ENCODE assay signal across 8 mouse cellular contexts in genomic region chr1:74773136-74773535, GRCm38 (mm10). TPM values are rescaled to one million over a fixed set of nuclear protein-coding genes. Genes with fewer than 3 reads are reported as not detected.
A peak's percentile ranks its signal among the peaks of the same experiment; 100 is the strongest.
DNase-seq lines count a peak whose midpoint lies in the region; ATAC-seq lines count a peak whose summit lies in the region.

No protein-coding gene starts in this region.

- peaks cover 26% of the 10 kb centered on the region for H3K4me1 ChIP-seq in intestine, embryonic 15.5 days (replicated peaks)
- 0 out of 2 replicates have a peak, but pooled peaks cover 2% of the 10 kb centered on the region for H3K4me1 ChIP-seq in liver, embryonic 13.5 days (replicated peaks)

- ATAC-seq in granulocyte monocyte progenitor cell, adult 5-6 weeks (replicated peaks; ENCODE audit: poor library complexity, severe bottlenecking), result peak; percentile 89
- peak; percentile 95 for ATAC-seq in intestine, embryonic 15.5 days
- ATAC-seq in liver, embryonic 13.5 days (ENCODE audit: low read depth), result peak; percentile 75

- H3K27me3 ChIP-seq in intestine, embryonic 15.5 days (replicated peaks), result peaks cover 80% of the 10 kb centered on the region
- peaks cover 100% of the 10 kb centered on the region for H3K27me3 ChIP-seq in liver, embryonic 13.5 days

- no peak overlapping the region for H3K27ac ChIP-seq in intestine, embryonic 15.5 days
- H3K27ac ChIP-seq in liver, embryonic 13.5 days, result no peak overlapping the region

- no peaks in the 10 kb centered on the region for H3K9me3 ChIP-seq in intestine, embryonic 15.5 days
- no peaks in the 10 kb centered on the region for H3K9me3 ChIP-seq in liver, embryonic 13.5 days (replicated peaks)

- peak overlapping the region; percentile 93 for H3K4me2 ChIP-seq in intestine, embryonic 15.5 days (replicated peaks)
- H3K4me2 ChIP-seq in liver, embryonic 13.5 days, result 0 out of 2 replicates have a peak overlapping the region, but pooled peaks have one; percentile 50

- under 1% methylated on average over 15 of the region's 15 CpGs for WGBS in intestine, embryonic 15.5 days
- WGBS in liver, embryonic 13.5 days (ENCODE audit: insufficient replicate concordance), result under 1% methylated on average over 15 of the region's 15 CpGs

- no peak overlapping the region for H3K9ac ChIP-seq in intestine, embryonic 15.5 days
- no peak overlapping the region for H3K9ac ChIP-seq in liver, embryonic 13.5 days

- no peaks in the 10 kb centered on the region for H3K36me3 ChIP-seq in intestine, embryonic 15.5 days
- H3K36me3 ChIP-seq in liver, embryonic 13.5 days, result no peaks in the 10 kb centered on the region

- peak; percentile 56 for DNase-seq in urinary bladder, postnatal 25 days (ENCODE audit: low spot score)
- DNase-seq in urinary bladder, postnatal 10 days (ENCODE audit: low spot score), result no peak
- peak; percentile 87 for DNase-seq in embryo, embryonic 10 days (ENCODE audit: low spot score)
- peak; percentile 56 for DNase-seq in liver, embryonic 13.5 days
- DNase-seq in naive thymus-derived CD4-positive, alpha-beta T cell, adult 2 months (ENCODE audit: low read depth), result peak; percentile 28
- DNase-seq in testis, postnatal 14 days (ENCODE audit: low spot score), result peak; percentile 88

- H3K4me3 ChIP-seq in intestine, embryonic 15.5 days (replicated peaks), result peak overlapping the region; percentile 48
- H3K4me3 ChIP-seq in liver, embryonic 13.5 days (replicated peaks), result no peak overlapping the region

RNA-seq across cellular contexts. Expression of gene Wnt6, which starts 1.4 kb away (rescaled TPM):
- not detected in 2 replicates for total RNA-seq in granulocyte monocyte progenitor cell, adult 5-6 weeks (2014; fragmentation: Nextera tagmentation)
- total RNA-seq in granulocyte monocyte progenitor cell, adult 5-6 weeks (2017), result 0.21 and 1.2 TPM in 2 replicates
- 0.18 and 0.58 TPM in 2 replicates for polyA plus RNA-seq in intestine, embryonic 15.5 days (2015; fragmentation: Nextera tagmentation; extraction: Ambion mirVana)
- polyA plus RNA-seq in liver, embryonic 13.5 days (2015; fragmentation: Nextera tagmentation; extraction: Ambion mirVana), result 0.15 and 0.41 TPM in 2 replicates

RNA-seq across cellular contexts. Expression of gene Wnt10a, which starts 18.2 kb away (rescaled TPM):
- not detected in 2 replicates for total RNA-seq in granulocyte monocyte progenitor cell, adult 5-6 weeks (2014; fragmentation: Nextera tagmentation)
- not detected in 2 replicates for total RNA-seq in granulocyte monocyte progenitor cell, adult 5-6 weeks (2017)
- polyA plus RNA-seq in intestine, embryonic 15.5 days (2015; fragmentation: Nextera tagmentation; extraction: Ambion mirVana), result 0.15 and 0.16 TPM in 2 replicates
- not detected in 2 replicates for polyA plus RNA-seq in liver, embryonic 13.5 days (2015; fragmentation: Nextera tagmentation; extraction: Ambion mirVana)

RNA-seq across cellular contexts. Expression of gene Prkag3, which starts 24.1 kb away (rescaled TPM):
- not detected in 2 replicates for total RNA-seq in granulocyte monocyte progenitor cell, adult 5-6 weeks (2014; fragmentation: Nextera tagmentation)
- not detected in 2 replicates for total RNA-seq in granulocyte monocyte progenitor cell, adult 5-6 weeks (2017)
- polyA plus RNA-seq in intestine, embryonic 15.5 days (2015; fragmentation: Nextera tagmentation; extraction: Ambion mirVana), result 0.16 and 0.19 TPM in 2 replicates
- 0.05 and 0.12 TPM in 2 replicates for polyA plus RNA-seq in liver, embryonic 13.5 days (2015; fragmentation: Nextera tagmentation; extraction: Ambion mirVana)

RNA-seq across cellular contexts. Expression of gene Cyp27a1, which starts 59.8 kb away (rescaled TPM):
- 10.1 and 13.1 TPM in 2 replicates for total RNA-seq in granulocyte monocyte progenitor cell, adult 5-6 weeks (2014; fragmentation: Nextera tagmentation)
- 5.8 and 6.9 TPM in 2 replicates for total RNA-seq in granulocyte monocyte progenitor cell, adult 5-6 weeks (2017)
- 6.0 and 6.3 TPM in 2 replicates for polyA plus RNA-seq in intestine, embryonic 15.5 days (2015; fragmentation: Nextera tagmentation; extraction: Ambion mirVana)
- 2.6 and 3.2 TPM in 2 replicates for polyA plus RNA-seq in liver, embryonic 13.5 days (2015; fragmentation: Nextera tagmentation; extraction: Ambion mirVana)
